Mouse (Mus musculus) C2C12 (cell line): Measurements from ENCODE around the gene Pkig. TPM values are rescaled to one million over a fixed set of nuclear protein-coding genes. Genes with fewer than 3 reads are reported as not detected.

Experiments
- H3K27me3 ChIP-seq: one replicate; pipeline ENCODE4 v1.6.1; 2011; ENCODE audit not compliant: control insufficient read depth, insufficient read depth, insufficient read length
- H3K36me3 ChIP-seq: one replicate; pipeline ENCODE4 v1.6.1; 2011; ENCODE audit not compliant: control insufficient read depth, insufficient read depth
- H3K4me3 ChIP-seq: one replicate; pipeline ENCODE4 v1.5.1; 2011; ENCODE audit warnings: mild to moderate bottlenecking, control low read depth; ENCODE audit not compliant: poor library complexity, insufficient read depth, severe bottlenecking
- H3K79me2 ChIP-seq: one replicate; pipeline ENCODE4 v1.6.1; 2011; ENCODE audit not compliant: control insufficient read depth, insufficient read depth
- H3K79me3 ChIP-seq: one replicate; pipeline ENCODE4 v1.6.1; 2011; ENCODE audit warnings: low read depth, control low read depth
- H3ac ChIP-seq: one replicate; pipeline ENCODE3; 2011; ENCODE audit warnings: low read depth; ENCODE audit not compliant: control insufficient read depth, insufficient read length
- CEBPB ChIP-seq: IDR thresholded peaks from one replicate; pipeline ENCODE4 v1.6.1; 2011; ENCODE audit warnings: low read depth, mild to moderate bottlenecking, control low read depth, moderate library complexity
- CTCF ChIP-seq: IDR thresholded peaks from one replicate; pipeline ENCODE4 v1.5.1; 2011; ENCODE audit not compliant: control insufficient read depth, insufficient read depth, insufficient read length
- FOSL1 ChIP-seq: IDR thresholded peaks from one replicate; pipeline ENCODE4 v1.8.0; 2011; ENCODE audit warnings: mild to moderate bottlenecking, low read length; ENCODE audit not compliant: poor library complexity, insufficient read depth, severe bottlenecking
- MAX ChIP-seq: IDR thresholded peaks from one replicate; pipeline ENCODE4 v1.6.1; 2011; ENCODE audit warnings: mild to moderate bottlenecking, control low read depth
- MYOD1 ChIP-seq: IDR thresholded peaks from one replicate; pipeline ENCODE4 v1.6.1; 2011; ENCODE audit warnings: low read depth; ENCODE audit not compliant: control insufficient read depth, insufficient read length
- MYOG ChIP-seq: IDR thresholded peaks from one replicate; pipeline ENCODE4 v1.6.1; 2011; ENCODE audit not compliant: control insufficient read depth, insufficient read length; ENCODE audit errors: extremely low read depth
- USF1 ChIP-seq: IDR thresholded peaks from one replicate; pipeline ENCODE4 v1.6.1; 2011; ENCODE audit warnings: low read depth, mild to moderate bottlenecking, control low read depth, moderate library complexity
- polyA plus RNA-seq: library from polyadenylated mRNA; unstranded; fragments of >200 nt; fragmentation: generic; extraction: Trizol; gene quantifications from one replicate; pipeline ENCODE4 v1.2.1, GENCODE M21; 2012; ENCODE audit warnings: missing spikeins

The Pkig gene
- polyA plus RNA-seq, 1 experiment = 254 TPM

DNA sequence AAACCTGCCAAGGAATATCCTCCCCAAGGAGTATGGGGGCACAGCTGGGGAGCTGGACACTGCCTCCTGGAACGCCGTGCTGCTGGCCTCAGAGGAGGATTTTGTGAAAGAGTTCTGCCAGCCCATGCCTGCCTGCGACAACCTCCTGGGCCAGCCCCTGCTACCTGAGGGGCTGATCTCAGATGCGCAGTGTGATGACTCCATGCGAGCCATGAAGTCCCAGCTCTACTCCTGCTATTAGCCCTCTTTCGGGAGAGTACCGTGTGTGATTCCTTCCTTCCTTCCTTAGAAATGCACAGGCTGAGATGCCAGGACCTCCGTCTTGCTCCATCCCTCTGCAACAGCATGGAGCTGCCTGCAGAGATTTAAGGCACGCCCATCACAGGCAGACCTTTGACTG, 42.8 kb upstream of the Pkig start:
- Histone ChIP-seq H3K79me2 (no peaks in the 10 kb centered on the region), H3K27me3 (no peaks in the 10 kb centered on the region), H3K4me3 (no peak overlapping the region), H3ac (no peak overlapping the region), H3K36me3 (peaks cover 68% of the 10 kb centered on the region), H3K79me3 (no peaks in the 10 kb centered on the region)
- TF ChIP-seq MAX = no peak
- no peak for TF ChIP-seq MYOG
- no peak for TF ChIP-seq CTCF
- no peak for TF ChIP-seq USF1
- no peak for TF ChIP-seq CEBPB
- TF ChIP-seq FOSL1 = no peak
- no peak for TF ChIP-seq MYOD1

DNA sequence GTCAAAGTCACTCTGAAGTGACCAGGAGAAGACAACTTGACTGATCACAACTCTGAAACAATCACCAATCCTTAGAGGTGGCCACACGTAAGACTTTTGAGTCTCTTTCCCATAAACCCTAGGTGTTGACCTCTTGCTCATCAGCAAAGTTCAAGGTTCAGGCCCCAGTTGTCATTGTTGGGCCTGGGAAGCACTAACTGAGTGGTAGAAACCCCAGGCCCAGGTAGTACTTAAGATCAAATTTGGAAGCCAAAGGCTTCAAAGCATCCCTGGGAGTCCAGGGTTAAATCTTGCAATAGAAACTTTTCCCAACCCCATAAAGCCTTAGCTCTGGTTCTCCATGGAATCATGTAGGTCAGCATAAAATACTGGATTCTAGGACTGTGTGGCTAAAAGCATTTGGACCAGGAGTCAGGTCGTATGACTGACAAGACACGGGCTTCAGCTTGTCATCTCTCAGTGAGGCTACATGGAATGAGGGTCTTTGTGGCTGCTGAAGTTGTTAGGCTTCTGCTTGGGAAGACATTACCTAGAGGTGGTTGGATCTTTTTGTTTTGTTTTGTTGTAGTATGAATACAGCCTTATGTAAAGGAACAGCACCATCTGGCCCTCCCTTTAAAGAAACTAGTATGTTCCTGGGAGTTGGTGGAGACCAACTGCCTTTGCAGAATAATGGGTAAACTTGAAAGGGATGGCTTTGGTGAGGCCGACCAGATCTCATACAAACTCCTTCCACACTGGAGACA, 42.1 kb upstream of the Pkig start:
- H3K36me3 ChIP-seq = peaks cover 66% of the 10 kb centered on the region
- no peak for TF ChIP-seq CTCF
- no peak for TF ChIP-seq MYOD1
- TF ChIP-seq USF1 = no peak
- no peak for TF ChIP-seq FOSL1
- no peak overlapping the region for H3ac ChIP-seq
- no peaks in the 10 kb centered on the region for H3K27me3 ChIP-seq
- no peaks in the 10 kb centered on the region for H3K79me3 ChIP-seq
- no peak overlapping the region for H3K4me3 ChIP-seq
- H3K79me2 ChIP-seq = no peaks in the 10 kb centered on the region

DNA sequence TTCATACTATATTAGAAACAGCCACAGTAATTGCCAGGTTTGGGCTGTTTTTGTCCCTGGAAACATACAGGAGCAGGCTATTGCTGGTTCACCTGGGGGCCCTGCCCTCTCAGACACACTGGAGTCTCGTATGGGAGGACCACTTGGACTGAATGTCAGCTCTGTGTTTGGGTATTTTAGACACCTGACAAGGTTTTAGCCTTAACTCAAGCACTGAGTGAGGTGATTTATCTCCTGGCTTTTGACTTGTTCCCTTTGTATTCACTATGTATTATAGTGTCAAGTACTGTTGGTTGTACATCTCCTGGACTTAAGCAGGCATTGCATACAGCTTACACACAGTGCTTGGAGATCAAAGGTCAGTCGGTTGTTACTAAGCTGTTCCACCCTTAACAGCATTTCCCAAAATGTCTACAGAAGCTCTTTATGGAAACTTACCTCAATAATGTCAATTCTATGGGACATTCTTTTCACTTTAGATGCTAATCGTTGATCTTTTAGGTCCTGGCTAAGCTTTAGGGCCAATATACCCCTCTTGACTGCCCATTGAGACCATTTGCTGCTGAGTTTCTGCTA, 41.4 kb upstream of the Pkig start:
- Histone ChIP-seq H3K27me3 (no peaks in the 10 kb centered on the region), H3K36me3 (peaks cover 59% of the 10 kb centered on the region), H3ac (no peak overlapping the region), H3K79me2 (no peaks in the 10 kb centered on the region), H3K4me3 (no peak overlapping the region), H3K79me3 (no peaks in the 10 kb centered on the region)
- TF ChIP-seq CEBPB (no peak), MYOD1 (no peak), MAX (no peak), FOSL1 (no peak), MYOG (no peak), CTCF (no peak), USF1 (no peak)

DNA sequence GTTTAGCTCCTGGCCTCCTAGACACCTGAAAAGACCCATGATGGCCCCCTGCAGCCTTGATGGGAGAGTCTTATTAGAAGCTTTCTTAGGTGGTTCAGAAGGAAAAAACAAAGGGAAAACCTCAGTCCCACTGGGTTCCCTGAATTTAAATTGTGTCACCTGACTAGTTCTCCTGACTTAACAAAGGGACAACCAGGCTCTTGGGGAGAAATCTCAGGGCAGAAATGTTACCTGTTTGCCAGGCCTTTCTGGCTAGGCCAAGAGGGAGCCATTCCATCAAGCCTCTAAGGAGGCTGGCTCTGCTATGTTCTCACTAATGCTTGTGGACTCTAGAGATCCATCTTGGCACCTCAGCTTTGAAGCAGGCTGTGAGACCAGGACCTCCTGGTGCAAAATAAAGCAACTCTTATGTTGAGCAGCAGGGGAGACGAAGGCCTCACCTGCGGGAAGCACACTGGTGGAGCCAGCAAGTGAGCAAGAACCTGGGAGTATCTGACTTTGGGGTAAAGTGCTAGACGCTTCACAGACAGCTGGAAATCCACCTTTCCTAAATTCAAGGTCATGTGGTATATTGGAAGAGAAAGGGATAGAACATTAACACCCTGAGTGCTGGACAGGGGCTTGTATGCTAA, 40.8 kb upstream of the Pkig start:
- H3K4me3 ChIP-seq = no peak overlapping the region
- TF ChIP-seq CTCF (no peak), USF1 (no peak), CEBPB (no peak)
- H3K27me3 ChIP-seq = no peaks in the 10 kb centered on the region
- H3K79me2 ChIP-seq = no peaks in the 10 kb centered on the region
- no peak overlapping the region for H3ac ChIP-seq
- peaks cover 53% of the 10 kb centered on the region for H3K36me3 ChIP-seq
- no peaks in the 10 kb centered on the region for H3K79me3 ChIP-seq

DNA sequence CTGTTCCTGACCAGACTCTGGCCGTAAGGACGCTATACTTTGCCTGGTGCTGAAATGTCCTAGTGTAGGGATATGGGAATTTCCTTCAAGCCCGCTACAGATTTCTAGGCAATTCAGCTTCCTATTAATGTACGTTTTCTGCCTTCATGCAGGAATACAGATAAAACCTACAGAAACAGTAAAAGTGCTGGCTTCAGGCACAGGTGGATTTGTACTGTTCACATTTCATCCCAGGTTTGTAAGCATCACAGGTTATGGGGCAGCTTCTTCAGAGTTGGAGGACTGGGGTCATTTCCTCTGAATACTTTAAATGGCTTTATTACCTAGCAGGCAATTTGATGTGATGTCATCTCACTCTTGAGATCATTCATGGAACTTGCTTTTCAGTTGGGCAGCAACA, 40.3 kb upstream of the Pkig start:
- H3K4me3 ChIP-seq = no peak overlapping the region
- H3K79me2 ChIP-seq = no peaks in the 10 kb centered on the region
- TF ChIP-seq MAX = no peak
- no peak for TF ChIP-seq MYOD1
- TF ChIP-seq CEBPB = no peak
- no peak for TF ChIP-seq USF1
- no peak for TF ChIP-seq CTCF
- no peaks in the 10 kb centered on the region for H3K79me3 ChIP-seq
- no peak overlapping the region for H3ac ChIP-seq
- no peaks in the 10 kb centered on the region for H3K27me3 ChIP-seq
- peaks cover 48% of the 10 kb centered on the region for H3K36me3 ChIP-seq
